Mouse (Mus musculus): ENCODE results near the gene Eftud2. TPM values are rescaled to one million over a fixed set of nuclear protein-coding genes. Genes with fewer than 3 reads are reported as not detected.

Gene Eftud2
- total RNA-seq (2021), result 100 to 1,000 TPM; 123 to 126 TPM
- long read RNA-seq, transcript Eftud2-201 (28 exons, 3,324 nt), result major isoform, 187 of 223 reads
- long read RNA-seq, partial matches to known transcripts, result 15 of 223 reads
- long read RNA-seq, other reads (novel, unspliced or antisense), result 19 of 223 reads

DNA sequence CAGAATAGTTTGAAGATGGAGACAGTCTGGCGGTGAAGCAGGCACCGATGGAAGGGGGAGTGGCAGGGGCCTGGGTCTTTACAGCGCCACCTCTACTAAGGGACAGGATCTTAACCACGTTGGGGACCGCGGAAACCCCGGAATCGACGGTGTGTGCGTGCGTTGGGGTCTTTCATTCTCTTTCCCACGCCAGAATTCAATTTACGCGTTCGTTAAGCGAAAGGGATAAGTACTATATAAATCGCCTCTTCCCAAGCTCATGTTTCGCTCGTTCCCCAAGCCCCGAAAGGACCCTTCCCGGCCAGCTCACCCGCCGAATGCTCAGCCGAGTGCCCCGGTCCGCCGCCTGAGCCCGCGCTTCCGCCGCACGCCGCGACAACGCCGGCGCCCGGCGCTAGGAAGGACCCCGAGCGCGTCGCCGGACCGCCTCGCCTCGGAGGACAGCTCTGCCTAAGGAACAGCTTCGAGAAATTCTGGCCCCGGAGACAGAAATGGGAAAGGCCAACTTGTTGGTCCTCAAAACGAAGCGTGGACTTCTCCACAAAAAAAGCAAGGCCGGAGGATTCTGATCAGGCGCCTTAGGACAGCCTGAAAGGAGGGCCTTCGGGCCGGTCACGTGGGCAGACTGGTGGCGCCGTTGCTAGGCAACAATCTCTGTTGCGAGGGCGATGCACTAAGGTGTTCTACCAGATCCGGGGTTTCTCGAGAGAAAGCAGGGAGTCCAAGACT is at the start of gene Eftud2, which contains the start of gene Ccdc103:
TSS of gene Eftud2 (minus strand) at position 401 of the 729 bp plus-strand sequence.
TSS of gene Ccdc103 (plus strand) at position 620 of the 729 bp plus-strand sequence.
- DNase-seq (ENCODE audit: low spot score in 2 of 2), result peak; percentile 90 to 97

DNA sequence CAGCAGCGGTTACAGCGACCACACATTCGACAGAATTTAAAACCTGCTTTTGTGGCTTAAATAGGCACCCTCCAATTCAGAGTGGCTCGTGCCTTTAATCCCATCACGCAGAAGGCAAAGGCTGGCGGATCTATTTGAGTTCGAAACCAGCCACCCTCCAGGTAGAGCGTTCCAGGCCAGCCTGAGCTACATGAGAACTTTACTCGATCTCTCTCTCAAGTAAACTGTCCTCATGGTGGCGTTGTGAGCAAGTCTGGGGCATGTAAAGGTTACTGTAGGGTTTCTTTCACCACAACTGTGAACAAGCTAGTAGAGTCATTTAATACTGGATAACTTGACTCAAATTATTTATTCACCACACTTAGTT is 44.5 kb upstream of the Eftud2 start:
- no peak for DNase-seq (ENCODE audit: low spot score in 2 of 2)

DNA sequence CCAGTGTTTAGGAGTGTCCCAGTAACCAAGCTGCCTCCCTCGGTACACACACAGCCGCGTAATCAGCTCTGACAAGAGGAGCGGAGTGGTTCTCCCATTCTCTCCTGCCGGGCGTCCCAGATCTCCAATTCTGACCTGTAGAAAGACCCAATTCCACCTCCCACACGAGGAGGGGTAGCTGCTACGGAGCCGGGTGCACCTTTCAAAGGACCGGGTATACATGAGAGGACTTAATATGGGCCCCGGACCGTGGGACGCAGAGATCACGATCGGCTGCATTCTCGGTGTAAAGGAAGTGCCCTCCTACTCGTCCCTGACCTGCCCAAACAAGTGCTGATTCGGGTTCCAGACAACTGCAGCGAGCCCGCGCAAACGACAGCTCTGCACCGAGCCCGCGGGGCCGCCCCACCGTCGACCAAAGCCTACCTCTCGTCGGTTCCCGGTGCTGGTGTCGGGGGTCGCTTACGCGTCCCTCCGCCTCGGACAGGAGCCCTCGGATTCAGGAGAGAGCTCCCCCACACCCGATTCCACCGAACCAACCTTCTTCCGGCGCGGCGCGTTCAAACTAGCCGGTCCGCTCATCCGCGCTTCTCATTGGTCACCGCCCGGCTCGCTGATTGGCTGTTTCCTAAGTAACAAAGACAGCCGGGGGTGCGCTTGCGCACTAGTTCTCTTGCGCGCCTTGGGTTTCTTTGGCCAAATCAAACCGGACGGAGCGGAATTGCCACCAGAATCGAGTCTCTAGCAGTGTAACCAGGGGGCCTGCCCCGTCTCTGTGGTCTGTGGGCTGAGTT is 44.0 kb upstream of the Eftud2 start, which contains the start of gene Kif18b:
TSS of gene Kif18b (minus strand) at position 568 of the 794 bp plus-strand sequence.
- DNase-seq (ENCODE audit: low spot score in 2 of 2), result peak; percentile 85 to 95

DNA sequence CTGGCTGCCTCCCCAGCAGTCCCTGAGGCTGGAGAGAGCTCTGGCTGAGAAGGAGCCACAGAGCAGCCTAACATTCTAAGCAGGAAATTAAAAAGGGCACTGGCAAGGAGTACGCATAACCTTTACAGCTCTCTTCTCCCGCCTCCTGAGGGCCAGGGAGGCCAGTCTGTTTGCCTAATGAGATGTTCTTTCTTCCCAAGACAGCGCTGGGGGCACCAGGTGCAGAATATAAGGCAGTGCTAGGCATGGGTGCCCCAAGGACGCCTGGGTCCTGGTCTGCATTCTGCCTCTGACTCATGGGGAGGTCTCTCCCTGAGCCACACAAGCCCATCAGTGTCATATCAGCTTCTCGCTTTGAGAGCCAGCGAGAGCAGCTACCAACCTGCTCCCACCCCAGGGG is 40.7 kb upstream of the Eftud2 start:
- DNase-seq (ENCODE audit: low spot score in 2 of 2), result no peak

DNA sequence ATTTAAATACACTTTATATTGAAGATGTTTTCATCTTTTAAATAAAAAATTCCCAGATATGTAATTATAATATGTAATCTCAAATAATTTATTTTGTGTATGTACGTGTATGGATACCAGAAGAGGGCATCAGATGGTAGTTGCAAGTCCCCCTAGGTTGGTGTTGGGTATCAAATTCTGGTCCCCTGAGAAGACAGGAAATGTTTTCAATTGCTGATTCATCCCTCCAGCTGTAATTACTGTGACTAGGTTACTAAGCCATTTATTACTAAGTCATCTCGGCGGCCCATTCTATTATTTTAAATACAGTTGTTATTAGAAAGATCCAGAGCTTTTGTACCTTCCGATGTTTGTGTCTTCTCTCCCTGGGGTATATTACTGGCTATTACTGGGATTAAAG is 37.3 kb upstream of the Eftud2 start:
- no peak for DNase-seq (ENCODE audit: low spot score in 2 of 2)

DNA sequence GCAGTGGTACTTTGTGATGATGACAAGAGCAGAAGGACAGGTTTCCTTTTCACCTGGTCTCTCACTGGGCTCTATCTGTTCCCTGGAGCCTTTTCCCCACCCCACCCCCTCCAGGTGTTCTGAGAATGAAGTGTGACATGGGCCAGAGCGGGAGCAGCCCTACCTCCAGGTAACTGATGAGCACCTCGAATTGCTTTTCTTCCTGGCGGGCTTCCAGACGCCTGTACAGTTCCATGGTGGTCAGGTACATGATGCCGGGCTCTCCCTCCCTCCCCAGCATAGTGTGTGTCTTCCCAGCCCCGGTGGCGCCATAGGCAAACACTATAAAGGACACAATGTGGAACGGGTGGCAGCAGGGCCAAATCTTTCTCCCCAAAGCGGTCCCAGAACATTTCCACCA is 34.6 kb upstream of the Eftud2 start:
- DNase-seq (ENCODE audit: low spot score in 2 of 2), result no peak

DNA sequence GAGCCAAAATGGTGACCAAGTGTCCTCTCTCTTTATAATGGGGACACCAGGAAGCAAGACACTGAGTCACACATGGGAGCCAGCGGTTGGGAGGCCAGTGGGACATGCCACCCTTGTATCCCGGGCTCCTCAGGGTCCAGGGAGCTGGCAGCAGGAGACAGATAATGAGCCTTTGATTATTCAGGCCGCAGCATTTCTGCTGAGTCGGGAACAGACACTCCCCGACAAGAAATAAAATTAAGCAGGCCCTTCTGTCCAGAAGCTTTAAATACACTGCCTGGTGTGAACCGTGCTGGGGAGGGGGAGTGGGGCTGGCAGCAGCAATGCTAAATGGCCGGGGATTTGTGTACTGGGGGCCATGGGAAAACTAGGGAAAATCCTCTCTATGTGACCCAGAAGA is 30.6 kb upstream of the Eftud2 start:
- no peak for DNase-seq (ENCODE audit: low spot score in 2 of 2)

DNA sequence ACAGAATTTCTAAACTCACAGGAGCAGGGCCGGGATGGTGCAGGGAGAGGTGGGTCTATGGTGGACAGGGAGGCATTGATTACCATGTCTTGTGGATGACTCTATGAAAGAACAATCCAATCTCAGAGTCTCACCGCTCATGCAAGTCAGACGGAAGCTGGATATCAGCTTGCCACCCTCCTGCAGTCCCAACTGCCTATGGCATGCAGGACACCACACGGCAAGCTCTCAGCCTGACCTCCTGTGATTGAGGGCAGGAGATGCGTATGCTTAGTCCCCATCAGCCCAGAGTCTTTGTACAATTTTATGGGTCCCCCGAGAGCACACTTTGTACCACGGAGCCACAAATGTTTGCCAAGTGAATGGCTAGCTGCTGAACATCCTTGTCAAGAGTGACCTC is 22.9 kb upstream of the Eftud2 start:
- DNase-seq (ENCODE audit: low spot score in 2 of 2), result no peak

DNA sequence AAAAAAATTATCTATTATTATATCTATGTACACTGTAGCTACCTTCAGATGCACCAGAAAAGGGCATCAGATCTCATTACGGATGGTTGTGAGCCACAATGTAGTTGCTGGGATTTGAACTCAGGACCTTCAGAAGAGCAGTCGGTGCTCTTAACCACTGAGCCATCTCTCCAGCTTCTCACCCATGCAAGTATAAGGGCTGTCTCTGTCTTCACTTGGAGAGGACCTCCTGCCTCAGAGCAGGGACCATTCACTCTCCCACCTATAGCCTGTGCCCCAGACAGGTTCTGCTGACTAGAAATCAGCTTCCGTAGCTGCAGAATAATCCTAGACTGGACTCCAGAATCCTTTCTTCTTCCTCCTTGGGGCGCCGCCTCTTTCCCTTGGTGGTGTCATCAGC is 21.3 kb upstream of the Eftud2 start:
- no peak for DNase-seq (ENCODE audit: low spot score in 2 of 2)

DNA sequence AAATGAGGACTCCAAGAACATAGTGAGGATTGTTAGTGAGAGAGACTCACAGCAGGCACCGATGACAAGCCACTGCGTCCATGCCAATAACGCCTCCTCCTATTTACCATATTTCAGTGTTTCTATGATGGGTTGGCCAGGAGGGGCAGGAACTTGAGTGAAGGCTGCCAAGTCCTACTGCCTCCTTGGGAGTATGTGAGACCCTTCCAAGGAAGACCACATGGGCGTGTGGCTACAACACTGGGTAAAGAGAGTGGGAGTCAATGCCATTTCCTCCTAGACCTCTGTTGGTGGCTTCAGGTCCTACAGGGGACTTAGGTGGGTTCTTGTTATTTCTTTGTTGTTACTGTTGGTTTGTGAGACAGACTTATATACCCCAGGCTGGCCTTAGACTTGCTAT is 20.4 kb upstream of the Eftud2 start:
- DNase-seq (ENCODE audit: low spot score in 2 of 2), result no peak

DNA sequence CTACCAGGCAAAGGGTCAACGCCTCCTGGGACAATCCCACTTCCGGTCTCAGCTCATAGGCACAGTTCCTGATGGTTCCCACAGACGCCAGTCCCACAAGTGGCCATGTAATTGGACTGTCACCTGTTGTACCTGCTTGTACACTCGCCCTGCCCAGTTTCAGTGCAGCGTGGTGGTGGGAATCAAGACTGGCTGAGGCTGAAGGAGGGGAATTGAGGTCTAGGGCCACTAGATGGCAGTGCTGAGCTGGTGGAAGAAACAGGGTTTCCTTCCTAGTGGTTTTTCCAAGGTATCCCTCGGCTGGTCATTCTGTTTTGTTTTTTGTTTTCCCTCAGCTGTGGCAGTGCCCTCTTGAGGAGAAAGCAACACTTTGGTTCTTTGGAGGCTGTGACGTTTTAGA is 20.0 kb upstream of the Eftud2 start, which contains the start of gene Gfap:
TSS of gene Gfap (minus strand) at position 150 of the 400 bp plus-strand sequence.
- DNase-seq (ENCODE audit: low spot score in 2 of 2), result peak; percentile 61 to 86

DNA sequence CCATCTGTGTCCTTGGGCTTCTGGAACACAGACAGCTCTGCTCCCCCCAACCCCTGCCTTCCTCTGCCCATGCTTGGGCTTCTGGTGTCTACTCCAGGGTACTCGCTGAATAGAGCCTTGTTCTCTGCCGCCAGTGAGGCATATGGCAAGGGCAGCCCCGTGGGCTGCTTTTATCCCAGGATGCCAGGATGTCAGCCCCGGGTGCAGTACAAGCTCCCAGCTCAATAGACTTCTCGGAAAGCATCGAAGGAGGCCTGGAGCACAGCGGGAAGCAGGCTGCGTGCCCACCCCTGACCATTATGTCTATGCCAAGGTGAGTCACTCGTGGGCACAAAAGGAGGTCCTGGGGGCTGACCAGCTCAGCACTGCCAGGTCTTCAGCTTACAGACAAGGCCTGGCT is 17.6 kb upstream of the Eftud2 start:
- peak in 1 of 2 experiments; percentile 56 for DNase-seq (ENCODE audit: low spot score in 2 of 2)

DNA sequence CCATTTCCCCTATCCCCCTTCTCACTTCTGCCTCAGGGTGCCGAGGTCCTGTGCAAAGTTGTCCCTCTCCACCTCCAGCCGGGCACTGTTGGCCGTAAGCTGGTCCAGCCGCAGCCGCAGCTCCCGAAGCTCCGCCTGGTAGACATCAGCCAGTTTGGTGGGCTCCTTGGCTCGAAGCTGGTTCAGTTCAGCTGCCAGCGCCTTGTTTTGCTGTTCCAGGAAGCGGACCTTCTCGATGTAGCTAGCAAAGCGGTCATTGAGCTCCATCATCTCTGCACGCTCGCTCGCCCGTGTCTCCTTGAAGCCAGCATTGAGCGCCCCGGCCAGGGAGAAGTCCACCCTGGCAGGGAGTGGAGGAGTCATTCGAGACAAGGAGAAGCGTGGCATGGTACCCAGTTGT is 15.9 kb upstream of the Eftud2 start:
- DNase-seq (ENCODE audit: low spot score in 2 of 2), result no peak

DNA sequence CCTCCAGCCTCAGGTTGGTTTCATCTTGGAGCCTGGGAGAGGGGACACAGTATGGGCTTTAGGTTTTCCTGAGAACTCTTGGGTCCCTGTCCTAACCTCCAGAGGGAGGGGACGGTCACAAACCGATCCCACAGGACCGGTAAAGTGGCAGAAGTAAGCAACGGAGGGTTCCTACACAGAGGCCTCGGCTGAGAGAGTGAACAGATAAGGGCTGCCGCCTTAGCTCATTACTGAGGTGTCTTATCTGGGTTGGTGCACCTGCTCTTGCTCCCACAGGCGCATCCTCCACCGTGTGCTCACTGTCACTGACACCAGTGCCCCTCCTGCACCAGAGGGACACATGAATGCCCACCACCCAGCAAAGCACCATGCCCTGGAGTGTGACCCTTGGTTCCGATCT is 15.0 kb upstream of the Eftud2 start:
- DNase-seq (ENCODE audit: low spot score in 2 of 2), result no peak

DNA sequence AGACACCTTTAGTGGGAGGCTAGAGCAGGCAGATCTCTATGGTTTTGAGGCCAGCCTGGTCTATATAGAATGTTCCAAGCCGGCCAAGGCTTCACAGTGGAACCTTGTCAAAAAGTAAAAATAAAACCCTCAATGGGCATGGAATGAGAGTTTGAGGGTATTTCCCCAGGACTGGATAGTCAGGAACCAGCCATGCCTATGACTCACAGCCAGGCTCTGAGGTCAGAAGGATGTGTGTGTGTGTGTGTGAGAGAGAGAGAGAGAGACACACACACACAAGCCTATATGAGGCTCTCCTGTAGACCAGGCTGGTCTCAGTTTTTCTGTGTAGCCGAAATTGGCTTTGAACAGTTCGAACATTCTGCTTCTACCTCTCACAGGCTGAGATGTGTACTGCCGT is 13.9 kb upstream of the Eftud2 start:
- no peak for DNase-seq (ENCODE audit: low spot score in 2 of 2)

DNA sequence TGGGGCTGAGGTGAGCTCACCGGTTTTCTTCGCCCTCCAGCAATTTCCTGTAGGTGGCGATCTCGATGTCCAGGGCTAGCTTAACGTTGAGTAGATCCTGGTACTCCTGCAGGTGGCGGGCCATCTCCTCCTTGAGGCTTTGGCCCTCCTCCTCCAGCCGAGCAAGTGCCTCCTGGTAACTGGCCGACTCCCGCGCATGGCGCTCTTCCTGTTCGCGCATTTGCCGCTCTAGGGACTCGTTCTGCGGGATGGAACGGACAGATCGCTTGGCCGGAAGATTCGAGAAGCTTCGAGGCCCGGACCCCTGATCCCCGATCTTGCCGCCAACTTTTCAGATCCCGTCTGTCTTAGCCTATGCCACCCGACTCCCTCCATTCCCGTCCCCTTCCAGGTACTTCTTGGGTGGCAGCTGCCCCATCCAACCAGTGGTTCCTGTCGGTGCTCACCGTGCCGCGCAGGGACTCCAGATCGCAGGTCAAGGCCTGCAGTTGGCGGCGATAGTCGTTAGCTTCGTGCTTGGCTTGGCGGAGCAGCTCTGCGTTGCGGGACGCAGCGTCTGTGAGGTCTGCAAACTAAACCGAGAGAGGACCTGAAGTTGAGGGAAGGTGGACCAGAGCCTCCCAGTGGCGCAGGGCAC is 12.3 kb upstream of the Eftud2 start:
- DNase-seq (ENCODE audit: low spot score in 2 of 2), result no peak

DNA sequence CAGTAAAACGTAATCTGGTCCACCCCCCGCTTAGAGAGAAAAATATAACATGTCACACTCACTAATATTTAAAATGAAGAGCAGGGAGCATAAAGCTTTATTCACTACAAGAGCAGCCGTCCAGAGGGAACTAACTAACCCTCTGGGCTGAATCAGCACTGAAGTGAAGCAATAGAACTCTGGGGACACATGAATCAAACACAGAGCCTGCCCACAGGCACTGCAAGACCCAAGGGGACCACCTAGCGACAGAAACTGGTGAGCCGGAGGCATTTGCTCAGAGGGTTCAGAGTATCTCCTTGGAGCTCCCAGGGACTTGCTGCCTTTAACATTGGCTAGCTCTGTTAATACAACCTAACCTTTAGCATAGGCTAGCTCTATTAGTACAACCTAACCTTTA is 9.3 kb upstream of the Eftud2 start:
- DNase-seq (ENCODE audit: low spot score in 2 of 2), result no peak

DNA sequence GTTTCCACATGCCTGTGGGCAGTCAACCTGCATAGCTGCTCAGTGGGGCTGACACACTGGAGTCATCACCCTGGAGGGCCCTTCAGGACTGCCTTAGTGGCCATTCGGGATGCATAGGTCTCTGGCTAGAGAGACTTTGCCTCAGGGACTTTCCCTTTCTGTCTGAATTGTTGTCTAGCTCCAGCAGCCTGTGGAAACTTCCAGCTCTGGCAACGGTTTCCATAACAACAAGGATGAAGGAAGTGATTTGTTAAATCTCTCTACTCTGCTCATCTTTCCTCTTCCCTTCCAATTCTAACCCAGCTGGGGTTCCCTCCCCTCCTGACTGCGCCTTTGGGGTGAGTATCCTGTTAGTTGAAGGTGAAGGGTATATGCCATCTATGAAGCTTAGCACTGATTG is 7.3 kb upstream of the Eftud2 start:
- peak; percentile 57 to 82 for DNase-seq (ENCODE audit: low spot score in 2 of 2)

DNA sequence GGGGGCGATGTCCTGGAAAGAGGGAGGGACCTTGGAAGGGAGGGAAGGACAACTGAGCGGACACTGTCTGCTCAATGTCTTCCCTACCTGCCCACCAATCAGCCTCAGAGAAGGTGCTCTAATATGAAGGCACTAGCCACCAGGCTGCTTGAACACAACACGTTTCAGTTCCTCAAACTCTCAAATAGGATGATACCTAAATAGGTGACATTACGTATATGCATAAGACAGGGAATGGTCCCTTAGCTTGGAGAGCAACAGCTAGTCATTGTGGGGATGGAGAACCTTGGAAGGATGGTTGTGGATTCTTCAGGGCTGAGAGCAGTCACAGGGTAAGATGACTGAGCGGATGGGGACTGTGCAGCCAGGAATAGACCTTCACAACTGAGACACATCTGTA is 6.6 kb upstream of the Eftud2 start:
- DNase-seq (ENCODE audit: low spot score in 2 of 2), result no peak

DNA sequence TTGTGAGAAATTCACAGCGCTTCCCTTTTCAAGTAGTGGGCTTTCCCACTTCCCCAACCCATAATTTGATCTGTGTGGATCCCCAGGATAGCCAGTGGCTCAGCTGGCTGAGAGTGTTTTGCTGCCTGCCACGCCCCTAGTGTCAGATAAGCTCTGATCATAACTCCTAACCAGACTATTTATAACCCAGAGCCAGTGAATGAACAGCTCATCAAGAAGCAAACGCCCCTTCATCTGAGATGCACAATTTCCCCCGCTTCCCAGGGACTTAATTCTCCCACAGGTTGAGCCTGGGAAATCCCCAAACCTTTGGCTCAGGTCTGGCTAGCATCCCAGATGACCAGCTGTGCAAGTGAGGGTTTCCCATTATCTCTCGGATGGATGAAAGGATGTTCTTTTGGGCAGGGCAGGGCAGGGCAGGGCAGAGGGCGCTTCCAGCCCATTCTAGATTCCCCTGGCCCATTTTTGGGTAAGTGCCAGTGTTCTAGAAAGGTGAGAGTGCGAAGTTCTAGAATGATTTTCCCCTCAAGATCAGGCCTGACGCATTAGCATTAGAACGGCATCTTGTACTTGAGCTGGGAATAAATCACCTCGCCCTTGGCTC is 3.9 kb upstream of the Eftud2 start, which contains the start of gene Fam187a:
TSS of gene Fam187a (plus strand) at position 554 of the 604 bp plus-strand sequence.
- DNase-seq (ENCODE audit: low spot score in 2 of 2), result no peak

All from layer of hippocampus, adult 18-20 months (tissue).